ENCODE assay signal across 8 mouse cellular contexts in genomic region chr4:128993025-128993662, GRCm38 (mm10). TPM values are rescaled to one million over a fixed set of nuclear protein-coding genes. Genes with fewer than 3 reads are reported as not detected.
DNase-seq lines count a peak whose midpoint lies in the region; ATAC-seq and TF ChIP-seq lines count a peak whose summit lies in the region.

No protein-coding gene starts in this region.

- WGBS in forebrain, embryonic 10.5 days: under 1% methylated on average over 49 of the region's 49 CpGs
- WGBS in heart, embryonic 15.5 days: under 1% methylated on average over 49 of the region's 49 CpGs
- WGBS in liver, embryonic 14.5 days (ENCODE audit: insufficient replicate concordance): under 1% methylated on average over 49 of the region's 49 CpGs
- WGBS in neural tube, embryonic 11.5 days: under 1% methylated on average over 49 of the region's 49 CpGs
- under 1% methylated on average over 49 of the region's 49 CpGs for WGBS in stomach, postnatal 0 days

- no peaks in the 10 kb centered on the region for H3K9me3 ChIP-seq in forebrain, embryonic 10.5 days
- H3K9me3 ChIP-seq in heart, embryonic 15.5 days (replicated peaks): no peaks in the 10 kb centered on the region
- no peaks in the 10 kb centered on the region for H3K9me3 ChIP-seq in liver, embryonic 14.5 days (ENCODE audit: control insufficient read depth, low read length)
- H3K9me3 ChIP-seq in neural tube, embryonic 11.5 days (ENCODE audit: control insufficient read depth, low read length): no peaks in the 10 kb centered on the region
- H3K9me3 ChIP-seq in stomach, postnatal 0 days (ENCODE audit: control insufficient read depth, low read length): no peaks in the 10 kb centered on the region

- H3K9ac ChIP-seq in heart, embryonic 15.5 days: peak overlapping the region; percentile 84
- H3K9ac ChIP-seq in liver, embryonic 14.5 days (replicated peaks): peak overlapping the region; percentile 89
- peak overlapping the region; percentile 71 for H3K9ac ChIP-seq in neural tube, embryonic 11.5 days (ENCODE audit: low read length)
- H3K9ac ChIP-seq in stomach, postnatal 0 days (ENCODE audit: low read length): peak overlapping the region; percentile 74

- H3K4me1 ChIP-seq in forebrain, embryonic 10.5 days: peaks cover 39% of the 10 kb centered on the region
- peaks cover 46% of the 10 kb centered on the region for H3K4me1 ChIP-seq in heart, embryonic 15.5 days (replicated peaks)
- peaks cover 27 to 28% of the 10 kb centered on the region in 2 experiments for H3K4me1 ChIP-seq in liver, embryonic 14.5 days (replicated peaks; ENCODE audit: control insufficient read depth in 2 of 2, insufficient read depth in 2 of 2, low read length in 1 of 2)
- peaks cover 8% of the 10 kb centered on the region for H3K4me1 ChIP-seq in neural tube, embryonic 11.5 days (ENCODE audit: control insufficient read depth, insufficient read depth, low read length)
- H3K4me1 ChIP-seq in stomach, postnatal 0 days (replicated peaks; ENCODE audit: control insufficient read depth, insufficient read depth): peaks cover 3% of the 10 kb centered on the region; the same call in 1 of the 2 replicates

- H3K27ac ChIP-seq in forebrain, embryonic 10.5 days: peak overlapping the region; percentile 90
- H3K27ac ChIP-seq in heart, embryonic 15.5 days: peak overlapping the region; percentile 87
- peak overlapping the region; percentile 39; the same call in 1 of the 2 replicates for H3K27ac ChIP-seq in liver, embryonic 14.5 days
- H3K27ac ChIP-seq in neural tube, embryonic 11.5 days (ENCODE audit: low read depth, low read length): no peak overlapping the region
- H3K27ac ChIP-seq in stomach, postnatal 0 days (replicated peaks): peak overlapping the region; percentile 87

- peak; percentile 91 to 96 for DNase-seq in CD8-positive naive resting alpha-beta T cell, adult 2 months (ENCODE audit: low read depth in 2 of 2, low spot score in 2 of 2)
- DNase-seq in c-Kit-positive CD71-negative TER-119-negative erythroid progenitor cells, embryonic 14.5 days (ENCODE audit: low read depth): peak; percentile 99
- DNase-seq in forebrain, embryonic 10.5 days (ENCODE audit: extremely low spot score, low spot score): peak; percentile 95
- DNase-seq in kidney, postnatal 25 days: peak; percentile 95 to 97
- peak; percentile 93 to 94 (median 94) for DNase-seq in liver, embryonic 14.5 days (ENCODE audit: low read depth in 3 of 3, low spot score in 3 of 3)
- peak; percentile 97 for DNase-seq in neural tube, embryonic 11.5 days (ENCODE audit: low spot score)
- DNase-seq in stomach, postnatal 0 days (ENCODE audit: low spot score): peak; percentile 95

- peak; percentile 98 for ATAC-seq in heart, embryonic 15.5 days (replicated peaks; ENCODE audit: insufficient number of reproducible peaks, insufficient read depth, low FRiP score, low read depth)
- ATAC-seq in liver, embryonic 14.5 days (ENCODE audit: insufficient read depth): peak; percentile 99
- ATAC-seq in neural tube, embryonic 11.5 days (ENCODE audit: insufficient read depth, low FRiP score, low TSS enrichment): peak; percentile 99
- peak; percentile 96 for ATAC-seq in stomach, postnatal 0 days (ENCODE audit: low FRiP score, low TSS enrichment)

- TF ChIP-seq CTCF in liver, embryonic 14.5 days (IDR thresholded peaks at IDR 0.05; ENCODE audit: low read depth): no peak
- no peak for TF ChIP-seq CTCF in stomach, postnatal 0 days (IDR thresholded peaks at IDR 0.05; ENCODE audit: low read depth)

- peaks cover 12% of the 10 kb centered on the region; the same call in 1 of the 2 replicates for H3K27me3 ChIP-seq in forebrain, embryonic 10.5 days (ENCODE audit: poor library complexity, severe bottlenecking)
- no peaks in the 10 kb centered on the region for H3K27me3 ChIP-seq in heart, embryonic 15.5 days
- H3K27me3 ChIP-seq in liver, embryonic 14.5 days (ENCODE audit: control insufficient read depth, insufficient read depth, low read length): no peaks in the 10 kb centered on the region; the same call in 1 of the 2 replicates
- H3K27me3 ChIP-seq in neural tube, embryonic 11.5 days (ENCODE audit: control insufficient read depth, insufficient read depth, low read length): no peaks in the 10 kb centered on the region
- H3K27me3 ChIP-seq in stomach, postnatal 0 days (ENCODE audit: control insufficient read depth, insufficient read depth, low read length): no peaks in the 10 kb centered on the region

- H3K4me3 ChIP-seq in forebrain, embryonic 10.5 days: peak overlapping the region; percentile 82
- peak overlapping the region; percentile 88 for H3K4me3 ChIP-seq in heart, embryonic 15.5 days
- peak overlapping the region; percentile 67 to 93 for H3K4me3 ChIP-seq in liver, embryonic 14.5 days (ENCODE audit: insufficient read depth in 1 of 2, low read depth in 2 of 2, low read length in 2 of 2)
- peak overlapping the region; percentile 67 for H3K4me3 ChIP-seq in neural tube, embryonic 11.5 days (ENCODE audit: low read depth, low read length)
- H3K4me3 ChIP-seq in stomach, postnatal 0 days (ENCODE audit: low read depth, low read length): peak overlapping the region; percentile 78

- no peak for TF ChIP-seq EP300 in liver, embryonic 14.5 days (IDR thresholded peaks at IDR 0.05; ENCODE audit: low read depth)
- no peak for TF ChIP-seq EP300 in stomach, postnatal 0 days (optimal IDR thresholded peaks at IDR 0.05)

- peaks cover 32% of the 10 kb centered on the region for H3K36me3 ChIP-seq in forebrain, embryonic 10.5 days (replicated peaks)
- no peaks in the 10 kb centered on the region for H3K36me3 ChIP-seq in heart, embryonic 15.5 days
- no peaks in the 10 kb centered on the region for H3K36me3 ChIP-seq in liver, embryonic 14.5 days (replicated peaks; ENCODE audit: control insufficient read depth, insufficient read depth, low read depth)
- no peaks in the 10 kb centered on the region for H3K36me3 ChIP-seq in neural tube, embryonic 11.5 days (ENCODE audit: control insufficient read depth, insufficient read depth, low read length)
- no peaks in the 10 kb centered on the region for H3K36me3 ChIP-seq in stomach, postnatal 0 days (ENCODE audit: control insufficient read depth, insufficient read depth, low read length)

- H3K4me2 ChIP-seq in heart, embryonic 15.5 days: peak overlapping the region; percentile 85
- H3K4me2 ChIP-seq in liver, embryonic 14.5 days (ENCODE audit: low read depth): peak overlapping the region; percentile 92
- peak overlapping the region; percentile 84 for H3K4me2 ChIP-seq in neural tube, embryonic 11.5 days (ENCODE audit: low read depth)
- H3K4me2 ChIP-seq in stomach, postnatal 0 days (replicated peaks; ENCODE audit: low read depth): peak overlapping the region; percentile 79

RNA-seq across cellular contexts. Expression of gene Ak2, which starts 1.4 kb away (rescaled TPM):
- 237 and 245 TPM in 2 replicates for polyA plus RNA-seq in forebrain, embryonic 10.5 days (2016; fragmentation: Nextera tagmentation; extraction: Ambion mirVana)
- polyA plus RNA-seq in heart, embryonic 15.5 days (2015; fragmentation: Nextera tagmentation; extraction: Ambion mirVana): 149 and 155 TPM in 2 replicates
- 44.6 and 68.3 TPM in 2 replicates for polyA plus RNA-seq in liver, embryonic 14.5 days (2012; rRNA removed)
- 94.0 and 101 TPM in 2 replicates for polyA plus RNA-seq in liver, embryonic 14.5 days (2014; fragmentation: Nextera tagmentation; extraction: Ambion mirVana)
- polyA plus RNA-seq in neural tube, embryonic 11.5 days (2014; fragmentation: Nextera tagmentation; extraction: Ambion mirVana): 133 and 134 TPM in 2 replicates
- 137 and 138 TPM in 2 replicates for polyA plus RNA-seq in stomach, postnatal 0 days (2015; fragmentation: Nextera tagmentation; extraction: Ambion mirVana)

RNA-seq across cellular contexts. Expression of gene Azin2, which starts 30.9 kb away (rescaled TPM):
- 10.5 and 12.0 TPM in 2 replicates for polyA plus RNA-seq in forebrain, embryonic 10.5 days (2016; fragmentation: Nextera tagmentation; extraction: Ambion mirVana)
- polyA plus RNA-seq in heart, embryonic 15.5 days (2015; fragmentation: Nextera tagmentation; extraction: Ambion mirVana): 6.8 and 10.4 TPM in 2 replicates
- polyA plus RNA-seq in liver, embryonic 14.5 days (2012; rRNA removed): 0.47 and 0.62 TPM in 2 replicates
- 0.27 and 0.59 TPM in 2 replicates for polyA plus RNA-seq in liver, embryonic 14.5 days (2014; fragmentation: Nextera tagmentation; extraction: Ambion mirVana)
- 12.9 and 14.6 TPM in 2 replicates for polyA plus RNA-seq in neural tube, embryonic 11.5 days (2014; fragmentation: Nextera tagmentation; extraction: Ambion mirVana)
- 10.8 and 12.3 TPM in 2 replicates for polyA plus RNA-seq in stomach, postnatal 0 days (2015; fragmentation: Nextera tagmentation; extraction: Ambion mirVana)
